Mouse (Mus musculus) embryo, embryonic 11.5 days (tissue): ENCODE results near the gene Tmem253.

Experiments
- DNase-seq: peaks from one replicate; pipeline ENCODE4 v3.0.0-alpha.2; 2012; ENCODE audit warnings: low read depth, low spot score

The Tmem253 gene

DNA sequence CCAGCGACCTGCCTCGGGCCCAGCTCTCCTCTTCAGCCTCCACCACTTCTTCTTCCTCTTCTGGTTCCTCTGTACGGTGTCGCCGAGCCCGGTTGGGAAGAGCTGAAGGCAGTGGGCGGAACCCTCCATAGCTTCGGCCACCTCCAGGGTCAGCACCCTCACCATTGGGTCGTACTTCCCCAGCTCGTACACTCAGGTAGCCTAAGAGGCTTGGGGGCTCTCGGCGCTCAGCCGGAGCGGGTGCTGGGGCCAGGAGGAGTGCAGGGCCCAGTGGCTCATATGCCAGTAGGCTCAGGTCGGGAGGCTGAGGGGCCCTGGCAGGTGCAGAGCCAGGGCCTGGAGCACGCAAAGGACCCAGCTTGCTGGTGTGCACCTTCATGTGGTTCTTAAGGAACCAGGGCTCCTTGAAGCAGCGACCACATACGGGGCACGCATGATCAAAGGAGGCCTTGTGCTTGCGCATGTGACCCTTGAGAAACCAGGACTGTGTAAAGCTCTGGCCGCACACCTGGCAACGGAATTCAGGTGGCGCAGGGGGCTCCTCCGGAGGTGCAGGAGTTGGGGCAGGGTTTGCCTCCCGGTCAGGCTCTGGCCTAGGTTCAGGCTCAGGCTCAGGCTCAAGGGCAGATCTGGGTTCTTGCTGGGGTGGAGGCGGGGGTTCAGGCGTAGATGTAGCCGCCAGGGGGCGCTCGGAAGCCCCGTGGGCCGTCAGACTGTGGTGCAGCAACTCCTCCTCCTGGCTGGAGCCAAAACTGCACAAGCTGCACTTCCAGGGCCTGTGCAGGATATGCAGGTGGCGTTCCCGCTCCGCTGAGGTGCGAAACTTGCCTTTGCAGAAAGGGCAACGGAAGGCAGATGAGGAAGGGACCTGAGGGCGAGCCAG is 6.9 kb upstream of the Tmem253 start:
- peak; percentile 84 for DNase-seq

DNA sequence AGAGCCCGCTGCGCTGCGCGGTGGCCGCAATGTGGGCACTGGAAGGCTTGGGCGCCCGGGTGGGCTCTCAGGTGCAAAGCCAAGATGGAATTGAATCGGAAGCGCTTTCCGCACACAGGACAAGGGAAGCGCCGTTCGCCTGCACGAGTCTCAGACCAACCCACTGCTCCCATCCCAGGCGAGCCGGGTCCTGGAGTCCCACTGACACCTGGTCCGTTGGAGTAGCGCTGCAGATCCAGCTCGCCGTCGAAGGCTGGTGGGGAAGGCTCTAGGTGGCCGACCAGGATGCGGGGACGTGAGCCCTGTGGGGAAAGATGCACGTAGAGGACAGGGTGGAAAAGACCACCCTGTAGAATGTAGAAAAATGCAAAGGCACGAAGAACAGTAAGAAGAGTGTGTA is 6.1 kb upstream of the Tmem253 start:
- DNase-seq: no peak

DNA sequence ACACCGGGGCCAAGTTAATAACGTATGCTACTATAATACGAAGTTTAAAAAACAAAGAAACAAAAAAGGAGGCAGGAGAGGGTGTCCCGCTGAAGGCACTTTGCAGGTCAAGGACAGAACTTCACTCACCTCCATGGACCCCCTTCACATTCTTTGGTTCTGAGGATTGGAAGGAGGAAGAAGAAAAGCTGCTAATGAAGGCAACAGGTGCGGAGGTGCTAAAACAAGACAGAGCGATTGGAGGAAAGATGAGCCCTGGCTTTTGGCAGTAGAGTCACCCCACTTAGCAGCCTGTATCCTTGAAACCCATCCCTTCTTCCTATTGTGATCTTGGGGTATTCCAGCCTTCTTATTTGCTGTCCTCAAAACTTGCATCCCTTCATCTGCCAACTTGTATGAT is 5.6 kb upstream of the Tmem253 start:
- no peak for DNase-seq

DNA sequence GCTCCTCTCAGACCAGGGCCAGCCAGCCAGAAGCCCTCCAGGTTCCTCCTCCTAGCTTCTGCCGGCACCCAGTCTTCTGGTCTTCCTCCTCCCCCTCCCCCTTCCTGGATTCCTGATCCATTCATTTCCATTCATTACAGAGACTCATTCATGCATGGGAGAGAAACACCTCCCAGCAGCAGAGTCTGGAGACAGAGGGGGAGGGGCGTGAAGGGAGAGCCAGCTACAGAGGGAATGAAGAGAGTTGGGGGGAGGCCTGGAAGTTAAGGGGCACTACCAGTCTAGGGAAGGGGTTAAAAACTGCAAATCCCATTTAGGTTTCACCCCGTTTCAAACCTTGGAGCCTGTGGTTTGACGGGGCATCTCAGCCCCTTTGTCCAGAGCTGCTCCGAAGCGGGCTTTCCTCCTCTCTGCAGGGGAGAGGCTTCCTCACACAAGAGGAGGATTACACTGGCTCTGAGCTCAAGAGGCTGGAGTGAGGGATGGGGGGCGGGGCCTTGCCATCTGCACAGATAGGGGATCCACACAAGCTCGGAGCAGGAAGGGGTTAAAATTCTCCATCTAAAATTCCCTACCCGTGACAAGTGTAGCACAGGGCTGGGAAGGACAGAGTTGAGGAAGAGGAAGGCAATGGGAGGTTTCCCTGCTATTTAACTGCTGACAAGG is 4.9 kb upstream of the Tmem253 start:
- peak; percentile 64 for DNase-seq

DNA sequence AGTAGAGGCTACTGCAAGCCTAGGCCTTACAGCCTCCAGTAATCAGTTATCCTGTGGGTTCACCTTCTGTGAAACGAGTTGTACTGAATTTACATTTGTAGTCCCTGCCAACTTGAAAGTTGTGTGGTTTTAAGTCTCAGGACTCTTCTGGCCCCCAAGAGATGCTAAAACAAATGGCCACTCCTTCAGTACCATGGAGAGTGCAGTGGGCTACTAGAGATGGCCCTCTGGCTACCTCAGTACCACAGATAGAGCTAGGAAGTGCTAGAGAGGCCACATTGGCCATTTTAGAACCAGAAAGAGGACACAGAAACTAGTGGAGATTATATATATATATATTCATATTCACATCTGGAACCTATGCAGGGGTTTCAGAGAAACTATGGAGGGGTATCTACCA is 3.8 kb upstream of the Tmem253 start:
- DNase-seq: no peak

DNA sequence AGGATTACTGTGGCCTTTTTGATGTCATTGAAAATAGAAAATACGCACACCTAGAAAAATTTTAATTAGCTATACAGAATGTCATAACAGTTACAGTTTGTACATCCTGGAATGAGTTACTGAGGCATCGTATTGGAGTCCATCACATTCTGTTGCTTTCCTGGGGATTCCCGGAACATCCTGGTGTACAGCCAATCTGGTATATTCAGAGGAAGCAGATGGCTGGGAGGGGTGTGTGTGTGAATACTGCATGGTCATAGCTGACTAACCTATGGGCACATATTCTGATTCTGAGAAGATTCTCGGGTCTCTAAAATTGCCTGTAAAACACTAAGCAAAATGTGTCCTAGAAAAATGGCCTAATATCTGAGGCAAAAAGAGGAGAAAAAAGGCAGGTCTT is 3.4 kb upstream of the Tmem253 start:
- no peak for DNase-seq

DNA sequence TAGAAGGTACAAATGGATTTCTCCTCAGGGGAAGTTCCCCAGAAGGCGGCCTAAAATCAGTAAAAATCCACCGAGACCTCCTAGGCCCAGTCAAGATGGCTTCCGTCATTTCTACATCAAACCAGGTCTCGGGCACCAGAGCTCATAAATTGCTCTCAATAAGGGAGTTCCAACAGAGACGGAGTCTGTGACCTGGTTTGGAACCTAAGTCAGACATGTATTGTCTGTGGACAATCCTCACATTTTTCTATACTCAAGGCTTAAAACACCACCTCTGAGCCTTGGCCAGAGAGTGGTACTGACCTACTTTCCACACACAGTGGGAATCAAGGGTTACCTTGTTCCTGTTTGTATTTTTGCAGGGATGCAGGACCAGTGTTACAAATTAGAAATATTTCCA is 2.9 kb upstream of the Tmem253 start:
- DNase-seq: no peak

DNA sequence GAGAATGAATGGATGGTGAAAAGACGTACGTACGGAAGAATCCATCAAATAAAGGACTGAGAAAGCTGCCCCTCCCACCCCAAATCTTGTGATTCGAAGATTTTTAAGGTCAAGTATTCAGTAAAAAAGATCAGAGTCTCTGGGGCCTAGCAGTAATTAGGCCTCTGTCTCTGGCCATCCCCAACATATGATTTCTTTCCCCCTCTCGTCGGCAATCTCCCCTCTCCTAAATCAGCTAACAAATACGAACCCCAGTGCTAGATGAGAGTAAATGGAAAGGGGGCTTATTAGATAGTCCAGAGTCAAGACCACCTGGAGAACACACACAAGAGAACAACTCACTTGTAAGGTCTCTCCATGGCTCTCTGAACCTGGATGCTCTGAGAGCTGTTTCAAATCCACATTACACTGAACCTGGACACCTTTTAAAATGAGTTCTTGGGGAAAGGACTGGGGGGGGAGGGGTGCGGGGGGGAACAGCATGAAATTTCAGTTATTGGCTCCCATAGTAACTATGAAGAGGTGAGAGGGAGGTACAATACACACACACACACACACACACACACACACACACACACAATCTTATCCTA is 2.3 kb upstream of the Tmem253 start:
- DNase-seq: no peak

DNA sequence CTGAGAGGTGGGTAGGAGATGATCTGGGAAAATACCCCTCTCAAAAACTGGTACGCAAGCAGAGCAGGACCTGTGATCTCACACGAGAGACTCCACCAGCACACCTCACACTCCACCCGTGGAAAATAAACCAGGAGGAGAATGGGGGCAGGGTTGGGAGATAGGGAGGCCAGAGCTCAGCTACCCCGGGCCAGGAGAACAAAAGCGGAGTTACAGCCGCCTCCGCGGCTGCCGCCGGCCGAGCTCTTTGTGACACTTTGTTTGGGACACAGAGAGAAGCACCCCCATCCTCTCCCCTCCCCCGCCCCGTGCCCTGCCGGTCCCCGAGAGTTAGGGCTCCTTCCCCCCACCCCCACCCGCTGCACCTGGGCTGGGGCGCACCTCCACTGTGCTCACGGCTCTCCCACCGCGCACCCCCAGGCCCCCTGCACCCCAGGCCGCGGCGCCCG is 1.7 kb upstream of the Tmem253 start:
- DNase-seq: no peak

DNA sequence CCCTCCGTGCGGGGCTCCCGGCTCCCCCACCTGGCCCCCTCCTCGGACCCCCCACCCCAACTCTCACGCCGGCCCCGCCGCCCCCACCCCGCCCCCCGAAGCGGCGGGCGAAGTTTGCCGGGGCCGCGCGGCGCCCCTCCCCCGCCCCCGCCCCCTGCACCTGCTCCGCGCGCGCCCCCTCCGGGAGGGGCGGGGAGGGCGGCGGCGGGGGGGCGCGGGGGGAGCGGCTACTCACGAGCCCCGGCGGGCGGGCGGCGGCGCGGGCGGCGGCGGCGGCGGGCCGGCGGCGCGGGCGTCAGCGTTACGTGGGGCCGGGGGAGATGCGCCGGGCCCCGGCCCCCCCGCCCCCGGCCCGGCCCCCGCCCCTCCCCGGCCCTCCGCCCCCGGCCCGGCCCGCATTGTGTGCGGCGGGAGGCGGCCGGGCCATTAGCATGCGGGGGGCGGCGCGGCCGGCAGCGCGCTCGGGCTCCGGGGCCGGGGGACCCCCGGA is 1.1 kb upstream of the Tmem253 start:
- no peak for DNase-seq

DNA sequence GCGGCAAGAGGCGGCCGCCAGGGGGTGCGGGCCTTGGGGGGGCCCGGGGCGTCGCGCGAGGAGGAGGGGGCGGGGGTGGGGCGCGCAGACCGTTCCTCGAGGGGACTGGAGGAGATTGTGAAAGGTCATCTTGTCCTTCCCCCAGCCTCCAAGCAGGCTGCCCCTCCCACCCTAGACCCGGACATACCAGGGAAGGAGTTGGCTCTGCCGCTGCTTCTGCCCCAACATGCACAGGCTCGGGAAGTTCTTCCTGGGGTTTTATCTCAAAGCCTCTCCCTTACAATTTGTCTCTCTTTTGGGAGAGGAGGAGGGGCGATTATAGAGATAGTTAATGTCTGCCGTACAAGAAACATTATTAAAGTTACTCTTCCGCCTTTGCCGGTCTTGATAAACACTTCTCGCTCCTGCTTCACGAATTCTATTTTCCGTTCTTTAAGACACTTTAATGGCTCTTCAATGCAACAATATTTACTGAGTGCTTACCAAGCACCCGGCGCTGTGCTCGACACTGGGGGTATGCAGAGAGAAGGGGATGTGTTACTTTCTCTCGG is 622 bp upstream of the Tmem253 start:
- peak; percentile 63 for DNase-seq

DNA sequence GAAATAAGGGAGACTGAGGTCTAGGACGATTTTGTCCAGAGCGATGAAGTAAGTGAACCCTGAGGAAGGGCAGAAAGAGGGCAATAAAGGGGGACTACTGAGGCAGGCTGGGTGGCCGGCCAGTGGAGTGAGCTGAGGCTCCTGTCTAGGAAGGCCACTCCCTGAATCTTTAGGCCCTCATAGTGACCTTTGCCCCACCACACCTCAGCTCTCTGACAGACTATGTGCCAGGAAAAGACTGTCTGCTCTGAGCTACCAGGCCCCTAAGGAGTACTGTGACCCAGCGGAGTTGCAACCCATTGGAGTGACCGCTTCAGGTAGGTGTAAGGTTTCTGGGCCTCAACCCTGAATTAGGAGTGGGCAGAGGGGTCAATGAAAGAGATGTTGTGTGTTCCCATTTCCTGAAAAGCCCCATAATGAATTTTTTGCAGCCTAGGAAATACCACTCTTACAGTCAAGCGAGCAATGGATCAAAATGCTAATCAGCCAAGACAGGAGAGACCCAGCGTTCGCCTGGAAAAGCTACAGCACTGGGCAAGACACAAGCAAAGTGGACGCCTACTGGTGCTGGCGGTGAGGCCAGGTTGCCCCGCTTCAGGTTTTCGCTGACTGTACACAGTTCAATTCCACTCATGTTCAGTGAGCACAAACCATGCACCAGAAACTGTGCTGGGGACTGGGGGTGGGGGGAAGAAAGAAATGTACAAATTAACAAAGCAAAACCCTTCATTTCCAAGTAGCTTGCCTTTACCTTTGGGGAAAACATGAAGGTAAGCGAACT is 1.4 kb downstream of the Tmem253 start:
- no peak for DNase-seq

DNA sequence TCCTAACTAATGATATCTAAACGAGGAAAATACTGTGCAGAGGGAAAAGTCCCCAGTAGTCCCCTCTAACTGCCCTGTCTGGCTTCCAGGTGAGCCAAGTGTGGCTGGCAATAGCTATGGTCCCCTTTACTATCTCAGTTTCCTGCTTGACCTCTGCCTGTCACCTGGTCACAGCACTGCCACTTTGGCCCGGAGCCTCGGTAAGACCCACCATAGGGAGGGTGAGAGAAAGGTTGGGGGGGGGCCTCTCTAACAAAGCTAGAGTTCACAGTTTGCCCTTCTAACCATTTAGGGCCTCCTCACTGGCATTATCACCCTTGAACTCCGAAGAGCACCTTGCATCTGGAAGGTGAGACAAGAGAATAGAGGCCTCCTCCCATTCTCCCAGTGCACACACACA is 2.2 kb downstream of the Tmem253 start:
- DNase-seq: no peak

DNA sequence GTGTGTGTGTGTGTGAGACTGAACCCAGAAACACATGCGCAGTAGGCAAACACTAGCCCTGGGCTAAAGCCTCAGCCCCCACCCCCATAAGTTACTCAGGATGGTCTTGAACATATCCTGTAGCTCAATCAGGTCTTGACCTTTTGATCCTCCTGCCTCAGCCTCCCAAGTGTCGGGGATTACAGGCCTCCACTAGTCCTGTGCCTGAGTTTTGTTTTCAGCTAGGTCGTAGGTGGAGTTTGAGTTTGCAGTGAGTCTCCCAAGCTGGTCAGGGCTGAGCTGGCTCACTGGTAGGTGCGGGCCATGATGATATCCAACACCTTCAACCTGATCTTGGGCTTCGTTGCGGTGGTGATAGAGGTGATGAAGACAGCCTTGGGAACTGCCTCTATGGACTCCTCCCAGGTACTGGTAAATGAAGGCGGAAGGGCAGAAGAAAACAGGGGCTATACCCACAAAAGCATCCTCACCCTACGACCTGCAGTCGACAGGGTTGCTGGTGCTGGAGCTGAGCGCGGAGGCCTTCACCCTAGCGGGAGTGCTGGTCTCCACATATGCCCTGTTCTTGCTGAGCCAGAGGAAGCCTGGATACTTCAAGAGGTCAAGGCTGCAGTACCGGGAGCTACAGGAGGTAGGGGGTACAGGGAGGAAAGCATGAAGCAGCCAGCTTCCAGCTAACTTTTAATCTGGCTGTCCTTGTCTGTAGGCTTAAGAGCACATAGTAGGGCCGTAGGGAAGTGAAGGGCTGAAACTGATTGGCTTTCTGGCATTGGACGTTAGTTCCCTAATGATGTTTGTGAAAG is 3.0 kb downstream of the Tmem253 start:
- DNase-seq: no peak

DNA sequence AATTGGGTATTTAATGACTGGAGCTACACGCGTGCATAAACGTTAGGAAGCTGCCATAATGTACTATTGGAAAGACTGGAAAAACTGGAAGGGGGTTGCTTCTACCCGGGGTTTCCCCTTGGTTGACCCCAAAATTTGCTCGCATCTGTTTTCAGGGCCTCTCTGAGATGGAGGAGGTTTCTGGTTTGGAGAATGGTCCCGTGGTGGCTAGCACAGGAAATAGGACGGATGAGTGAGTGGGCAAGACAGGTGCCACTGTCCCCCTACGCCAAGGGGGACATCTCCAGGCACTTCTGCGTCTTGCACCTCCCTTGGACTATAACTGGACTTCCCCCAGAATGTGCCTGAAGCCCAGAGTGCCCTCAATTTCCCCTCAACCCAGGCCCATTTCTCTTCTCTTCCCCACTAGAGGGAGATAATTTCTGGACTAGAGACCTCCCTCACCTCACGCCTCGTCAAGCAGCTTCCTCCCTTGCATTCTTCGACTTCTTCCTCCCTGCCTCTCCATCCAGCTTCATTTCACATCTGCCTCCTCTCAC is 3.7 kb downstream of the Tmem253 start:
- DNase-seq: peak; percentile 50

DNA sequence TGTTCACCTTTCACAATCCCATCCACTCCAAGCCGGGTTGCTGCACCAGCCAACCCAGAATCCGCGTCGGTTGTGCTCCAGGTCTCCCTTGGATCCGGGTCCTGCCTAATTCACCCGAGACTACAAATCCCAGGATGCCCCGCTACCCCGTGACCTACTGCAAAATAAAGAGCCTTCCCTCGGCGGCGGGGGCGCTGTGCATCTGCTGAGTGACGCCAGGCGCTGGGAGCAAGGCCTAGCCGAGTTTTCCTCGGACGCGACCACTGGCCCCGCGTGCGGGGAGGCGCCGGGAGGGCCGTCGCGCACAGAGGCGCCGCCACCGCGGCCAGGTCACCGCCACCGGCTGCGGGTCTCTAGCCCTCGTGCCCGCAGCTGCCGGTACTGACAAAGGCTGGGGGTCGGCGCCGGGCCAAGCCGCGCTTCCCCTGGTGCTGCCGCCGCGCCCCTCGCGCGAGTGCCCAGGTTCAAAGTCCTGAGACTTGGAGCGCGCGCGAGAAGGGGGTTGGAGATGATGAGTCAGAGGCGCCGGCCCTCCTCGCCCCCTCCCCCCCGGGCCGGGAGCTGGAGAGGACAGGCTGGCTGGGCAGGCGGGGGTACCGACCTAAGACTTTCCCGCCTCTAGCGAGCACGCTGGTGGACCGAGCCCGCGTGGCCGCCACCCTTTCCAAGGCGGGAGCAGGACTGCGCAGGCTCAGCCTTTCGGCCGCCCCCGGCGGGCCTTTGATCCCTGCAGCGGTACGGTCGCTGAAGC is 4.3 kb downstream of the Tmem253 start:
- DNase-seq: peak; percentile 94

DNA sequence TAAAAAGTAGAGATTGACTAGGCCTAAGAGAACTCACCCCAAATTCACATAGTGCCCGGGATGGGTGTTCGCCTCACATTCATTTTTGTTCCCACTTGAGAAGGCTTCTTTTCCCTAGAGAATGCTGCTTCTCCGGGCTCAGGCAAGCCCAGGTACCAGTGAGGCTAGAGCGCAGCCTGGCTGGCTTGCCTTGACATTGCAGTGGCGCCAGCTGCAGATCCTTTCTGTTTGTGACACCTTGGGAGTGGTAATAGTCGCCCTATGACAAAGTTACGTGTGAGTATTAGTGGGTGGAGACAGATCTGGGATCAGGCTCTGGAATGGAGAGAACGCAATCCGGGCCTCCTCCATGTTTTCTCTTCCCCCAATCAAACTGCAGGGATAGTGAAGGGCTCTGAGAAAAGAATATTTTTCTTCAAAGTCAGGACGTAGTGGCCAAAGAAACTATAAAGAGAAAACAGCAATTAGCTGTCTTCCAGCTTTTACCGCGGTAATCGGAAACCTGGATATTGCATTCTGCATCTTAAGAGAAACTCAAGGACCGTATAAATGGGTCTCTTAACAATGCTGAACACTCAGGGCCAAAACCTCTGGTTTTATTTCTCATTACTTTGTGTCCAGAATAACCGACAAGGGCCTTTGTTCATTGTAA is 5.2 kb downstream of the Tmem253 start, which contains the start of gene Zfp219:
Gene Zfp219 (minus strand): TSS at position 248 of the 652 bp plus-strand sequence.
- DNase-seq: peak; percentile 54

DNA sequence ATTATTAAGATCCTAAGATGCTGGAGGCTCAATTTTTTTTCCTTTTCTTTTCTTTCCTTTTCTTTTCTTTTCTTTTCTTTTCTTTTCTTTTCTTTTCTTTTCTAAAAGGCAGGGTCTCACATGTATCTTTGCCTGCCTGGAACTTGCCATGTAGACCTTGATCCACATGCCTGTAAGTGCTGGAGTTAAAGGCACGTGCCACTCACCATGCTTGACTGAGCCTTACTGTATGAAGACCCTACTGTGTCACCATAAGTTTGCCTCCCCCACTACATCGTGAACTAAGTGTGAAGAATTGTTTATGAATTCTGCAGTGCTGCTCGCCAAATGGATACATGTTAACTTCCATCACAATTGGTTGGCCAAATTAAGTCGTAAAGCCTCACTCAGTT is 5.7 kb downstream of the Tmem253 start:
- no peak for DNase-seq
